Mouse (Mus musculus): ENCODE results near the gene Myo6. TPM values are rescaled to one million over a fixed set of nuclear protein-coding genes. Genes with fewer than 3 reads are reported as not detected.

The Myo6 gene
- polyA plus RNA-seq, 1 experiment: 14.6 TPM

Other genes with a start within 250 kb of the Myo6 start
- gene Filip1, start 152.2 kb upstream of the Myo6 start, polyA plus RNA-seq (2012; rRNA removed): 18.2 and 35.3 TPM in 2 replicates
- 35.2 and 47.6 TPM in 2 replicates for gene Senp6, start 98.1 kb upstream of the Myo6 start, polyA plus RNA-seq (2012; rRNA removed)

All from urinary bladder, adult 2 months (tissue).